Mouse (Mus musculus) limb, embryonic 11.5 days (tissue): ENCODE measurements around the gene Npb. TPM values are rescaled to one million over a fixed set of nuclear protein-coding genes. Genes with fewer than 3 reads are reported as not detected.

Source experiments
- ATAC-seq: fragments of 200-750 bp; cut with Nextera tagmentation; 2 replicates; pipeline ENCODE4 v1.8.0; 2017; ENCODE audit warnings: low read depth; ENCODE audit not compliant: insufficient number of reproducible peaks, low FRiP score, low TSS enrichment
- DNase-seq: peaks from one replicate; pipeline ENCODE4 v3.0.0-alpha.2; 2015; ENCODE audit warnings: low spot score
- H3K27ac ChIP-seq: fragments of 300-500 bp; sonication (generic); replicated peaks from 2 replicates; pipeline ENCODE4 v1.5.1; 2014; ENCODE audit warnings: low read depth, mild to moderate bottlenecking, low read length
- H3K27me3 ChIP-seq: fragments of 300-500 bp; sonication (generic); 2 replicates; pipeline ENCODE4 v1.6.1; 2014; ENCODE audit warnings: mild to moderate bottlenecking, low read length, mixed read lengths; ENCODE audit not compliant: control insufficient read depth, insufficient read depth
- H3K36me3 ChIP-seq: fragments of 300-500 bp; sonication (generic); 2 replicates; pipeline ENCODE4 v1.6.1; 2014; ENCODE audit warnings: mild to moderate bottlenecking, low read length, moderate library complexity, mixed read lengths; ENCODE audit not compliant: control insufficient read depth, insufficient read depth
- H3K4me1 ChIP-seq: fragments of 300-500 bp; sonication (generic); 2 replicates; pipeline ENCODE4 v1.6.1; 2014; ENCODE audit warnings: low read length, mixed read lengths; ENCODE audit not compliant: control insufficient read depth, insufficient read depth
- H3K4me2 ChIP-seq: fragments of 300-500 bp; sonication (generic); 2 replicates; pipeline ENCODE4 v1.6.1; 2014; ENCODE audit warnings: low read depth, mild to moderate bottlenecking, moderate library complexity; ENCODE audit not compliant: severe bottlenecking
- H3K4me3 ChIP-seq: fragments of 300-500 bp; sonication (generic); 2 replicates; pipeline ENCODE4 v1.5.1; 2014; ENCODE audit warnings: low read depth, low read length
- H3K9ac ChIP-seq: fragments of 300-500 bp; sonication (generic); 2 replicates; pipeline ENCODE4 v1.6.1; 2014; ENCODE audit warnings: mild to moderate bottlenecking, low read length
- H3K9me3 ChIP-seq: fragments of 300-500 bp; sonication (generic); 2 replicates; pipeline ENCODE4 v1.6.1; 2016; ENCODE audit warnings: low read length; ENCODE audit not compliant: control insufficient read depth
- WGBS: fragments of 180-500 bp; shearing (Covaris S2); extraction: QIAGEN DNeasy Blood & Tissue Kit; methylation state at CpG from one replicate; pipeline ENCODE4 v1.1.7; 2014; 5-methylcytosine and 5-hydroxymethylcytosine counted together
- polyA plus RNA-seq: library from polyadenylated mRNA; unstranded; fragments of >200 nt; fragmentation: Nextera tagmentation; extraction: Ambion mirVana; gene quantifications from 2 replicates; pipeline ENCODE4 v1.2.1, GENCODE M21; 2014

Npb gene
- polyA plus RNA-seq, 1 experiment from 2014 or later = 1.4 TPM

DNA sequence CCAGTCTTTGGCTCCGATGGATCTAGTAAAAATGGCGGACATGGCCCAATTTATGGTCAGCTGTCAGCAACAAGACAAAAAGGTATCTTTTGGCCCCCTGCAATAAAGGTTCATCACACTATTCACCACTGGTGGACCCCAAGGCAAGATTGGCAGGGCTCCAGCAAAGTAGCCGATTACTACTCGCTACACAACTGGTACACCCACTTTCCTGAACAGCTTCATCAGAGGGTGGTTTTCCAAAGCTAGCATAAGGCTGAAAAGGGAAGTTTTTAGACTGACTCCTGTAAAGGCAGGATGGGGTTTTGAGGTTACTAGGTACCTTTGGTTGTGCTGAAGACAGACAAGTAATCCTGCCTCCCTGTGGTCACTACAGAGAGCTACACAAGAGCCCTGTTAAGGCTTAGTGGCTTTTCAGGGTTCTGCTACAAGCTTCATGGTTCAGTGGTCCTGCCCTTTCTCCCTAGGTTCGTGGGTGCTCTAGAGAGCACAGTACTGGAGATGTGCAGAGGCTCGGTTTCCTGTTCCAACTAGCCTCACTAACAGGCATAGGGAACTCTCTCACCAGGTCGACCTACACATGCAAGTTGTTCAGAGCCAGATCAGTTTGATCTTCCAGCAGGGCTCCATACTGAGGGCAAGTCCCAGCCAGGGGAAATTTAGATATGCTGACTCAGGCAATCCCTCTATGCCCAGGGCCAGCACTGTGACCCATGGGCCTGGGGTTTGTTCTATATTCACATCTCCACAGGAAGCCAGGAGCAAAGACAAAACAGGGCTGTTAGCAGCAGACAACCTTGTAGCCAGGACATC, 30.9 kb upstream of the Npb start:
- Histone ChIP-seq H3K36me3 (peaks cover 26% of the 10 kb centered on the region), H3K27me3 (no peaks in the 10 kb centered on the region), H3K9me3 (no peaks in the 10 kb centered on the region), H3K9ac (no peak overlapping the region), H3K4me2 (no peak overlapping the region), H3K4me3 (no peak overlapping the region), H3K27ac (no peak overlapping the region), H3K4me1 (peaks cover 12% of the 10 kb centered on the region)
- 84% methylated on average over 7 of the region's 7 CpGs for WGBS
- ATAC-seq (no peak), DNase-seq (no peak)

- Histone ChIP-seq H3K9me3 (no peaks in the 10 kb centered on the region), H3K27ac (no peak overlapping the region), H3K4me2 (no peak overlapping the region), H3K36me3 (peaks cover 26% of the 10 kb centered on the region), H3K27me3 (no peaks in the 10 kb centered on the region), H3K4me1 (peaks cover 12% of the 10 kb centered on the region), H3K4me3 (no peak overlapping the region), H3K9ac (no peak overlapping the region)
- DNase-seq = no peak
- WGBS = 81% methylated on average over 10 of the region's 10 CpGs
- no peak for ATAC-seq
Observed at GRCm38 (mm10) chr11:120578024-120578693, 30.1 kb upstream of the Npb start.

DNA sequence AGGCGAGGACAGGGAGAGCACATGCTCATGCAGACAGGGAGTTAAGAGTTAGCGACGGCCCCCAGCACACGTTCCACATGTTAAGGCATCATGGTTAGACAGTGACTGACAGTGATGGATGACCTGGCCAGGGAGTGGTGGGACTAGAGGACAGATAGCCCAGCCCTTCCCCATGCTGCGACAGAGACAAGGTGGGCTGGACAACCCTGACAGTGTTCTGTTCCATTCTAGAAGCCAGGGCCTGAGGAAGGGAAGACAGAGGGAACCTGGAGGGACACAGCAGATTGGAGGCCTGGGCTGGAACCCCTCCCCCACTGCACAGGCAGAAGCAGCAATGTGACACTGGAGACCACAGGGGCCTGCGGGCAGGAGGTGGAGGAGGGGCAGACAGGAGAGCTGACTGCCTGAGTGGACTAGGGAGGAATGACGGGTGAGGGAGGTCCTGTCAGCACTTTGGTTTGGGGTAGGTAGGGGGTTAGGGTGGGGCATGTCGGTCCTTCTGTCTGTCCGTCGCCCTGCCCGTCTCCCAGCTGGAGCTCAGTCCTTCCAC, 29.5 kb upstream of the Npb start:
- 71% methylated on average over 11 of the region's 11 CpGs for WGBS
- H3K27ac ChIP-seq = no peak overlapping the region
- H3K4me3 ChIP-seq = 0 out of 2 replicates have a peak overlapping the region, but pooled peaks have one; percentile 85
- peaks cover 12% of the 10 kb centered on the region for H3K4me1 ChIP-seq
- H3K27me3 ChIP-seq = no peaks in the 10 kb centered on the region
- H3K4me2 ChIP-seq = 0 out of 2 replicates have a peak overlapping the region, but pooled peaks have one; percentile 96
- no peak overlapping the region for H3K9ac ChIP-seq
- no peaks in the 10 kb centered on the region; the same call in 1 of the 2 replicates for H3K9me3 ChIP-seq
- ATAC-seq (no peak), DNase-seq (no peak)
- peaks cover 27% of the 10 kb centered on the region for H3K36me3 ChIP-seq

DNA sequence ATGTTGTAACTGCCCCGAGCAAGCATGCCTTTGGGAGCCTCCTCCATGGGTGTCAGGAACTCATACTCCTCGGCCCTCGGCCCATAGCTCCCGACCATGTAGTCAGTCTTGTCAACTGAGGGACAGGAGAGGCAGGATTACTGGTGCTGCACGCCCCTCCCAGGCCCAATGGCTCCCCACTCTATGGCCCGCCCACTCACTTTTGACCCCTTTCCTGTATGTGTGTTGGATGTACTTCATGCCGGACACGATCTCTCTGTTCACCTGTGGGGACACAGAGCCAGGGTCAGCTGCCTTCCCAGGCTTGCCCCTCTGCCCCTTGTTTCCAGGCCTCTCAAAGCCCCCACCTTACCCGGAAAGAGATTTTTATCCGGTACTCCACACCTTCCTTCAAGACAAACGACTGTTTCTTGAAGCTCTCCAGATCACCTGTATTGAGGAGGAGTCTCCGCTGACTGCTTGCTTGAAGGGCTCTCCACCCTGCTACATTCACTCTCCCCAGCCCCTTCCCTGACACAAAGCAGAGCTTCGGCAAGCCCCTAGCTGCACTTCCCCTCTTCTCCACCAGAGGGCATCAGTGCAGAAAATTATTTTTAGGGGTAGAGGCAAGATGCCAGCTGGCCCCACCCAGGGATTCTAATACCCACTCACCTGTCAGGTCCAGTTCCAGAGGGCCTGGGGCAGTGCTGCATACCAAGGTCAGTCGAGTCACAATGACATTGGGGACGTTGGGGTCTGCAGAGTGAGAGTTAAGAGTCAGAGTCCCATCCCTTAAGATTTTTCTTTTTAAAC, 28.8 kb upstream of the Npb start:
- Histone ChIP-seq H3K9me3 (peaks cover 2% of the 10 kb centered on the region; the same call in 1 of the 2 replicates), H3K4me2 (peak overlapping the region; percentile 96), H3K36me3 (peaks cover 30% of the 10 kb centered on the region), H3K27ac (no peak overlapping the region), H3K4me3 (peak overlapping the region; percentile 85), H3K27me3 (no peaks in the 10 kb centered on the region), H3K9ac (peak overlapping the region; percentile 96; the same call in 1 of the 2 replicates), H3K4me1 (peaks cover 12% of the 10 kb centered on the region)
- WGBS = 64% methylated on average over 15 of the region's 15 CpGs
- ATAC-seq = no peak; the same call in 1 of the 2 replicates
- DNase-seq = peak; percentile 94

DNA sequence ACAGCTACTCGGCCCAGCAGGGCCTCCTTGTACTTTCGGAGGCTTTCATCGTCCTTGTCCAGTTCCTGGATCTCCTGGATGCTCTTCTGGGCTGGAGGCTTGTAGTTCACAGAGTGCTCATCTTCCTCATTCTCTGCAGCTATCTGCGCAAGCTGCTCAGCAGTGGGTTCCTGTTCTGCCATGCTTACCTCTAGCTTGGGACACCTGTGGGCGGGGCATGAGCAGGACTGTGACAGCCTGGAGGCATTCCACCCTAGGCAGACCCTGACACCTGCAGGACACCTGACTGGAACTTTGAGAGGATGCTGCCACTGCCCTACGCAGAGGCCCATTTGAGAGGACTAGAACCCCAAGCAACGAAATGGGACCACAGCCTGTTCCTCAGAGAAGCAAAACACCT, 28.1 kb upstream of the Npb start:
- Histone ChIP-seq H3K36me3 (peaks cover 30% of the 10 kb centered on the region), H3K4me3 (peak overlapping the region; percentile 85), H3K9ac (peak overlapping the region; percentile 96), H3K4me1 (peaks cover 12% of the 10 kb centered on the region), H3K27ac (no peak overlapping the region), H3K9me3 (peaks cover 2% of the 10 kb centered on the region; the same call in 1 of the 2 replicates), H3K4me2 (peak overlapping the region; percentile 96), H3K27me3 (no peaks in the 10 kb centered on the region)
- 67% methylated on average over 7 of the region's 7 CpGs for whole genome bisulfite sequencing
- DNase-seq (no peak), ATAC-seq (no peak)

- Histone ChIP-seq H3K4me3 (peak overlapping the region; percentile 85), H3K27me3 (no peaks in the 10 kb centered on the region), H3K9me3 (peaks cover 2% of the 10 kb centered on the region; the same call in 1 of the 2 replicates), H3K27ac (peak overlapping the region; percentile 78), H3K36me3 (peaks cover 30% of the 10 kb centered on the region), H3K4me2 (peak overlapping the region; percentile 96), H3K4me1 (peaks cover 12% of the 10 kb centered on the region), H3K9ac (peak overlapping the region; percentile 96)
- ATAC-seq (no peak; the same call in 1 of the 2 replicates), DNase-seq (peak; percentile 50)
- WGBS = under 1% methylated on average over 43 of the region's 44 CpGs
Observed at GRCm38 (mm10) chr11:120580871-120581331, 27.4 kb upstream of the Npb start.

DNA sequence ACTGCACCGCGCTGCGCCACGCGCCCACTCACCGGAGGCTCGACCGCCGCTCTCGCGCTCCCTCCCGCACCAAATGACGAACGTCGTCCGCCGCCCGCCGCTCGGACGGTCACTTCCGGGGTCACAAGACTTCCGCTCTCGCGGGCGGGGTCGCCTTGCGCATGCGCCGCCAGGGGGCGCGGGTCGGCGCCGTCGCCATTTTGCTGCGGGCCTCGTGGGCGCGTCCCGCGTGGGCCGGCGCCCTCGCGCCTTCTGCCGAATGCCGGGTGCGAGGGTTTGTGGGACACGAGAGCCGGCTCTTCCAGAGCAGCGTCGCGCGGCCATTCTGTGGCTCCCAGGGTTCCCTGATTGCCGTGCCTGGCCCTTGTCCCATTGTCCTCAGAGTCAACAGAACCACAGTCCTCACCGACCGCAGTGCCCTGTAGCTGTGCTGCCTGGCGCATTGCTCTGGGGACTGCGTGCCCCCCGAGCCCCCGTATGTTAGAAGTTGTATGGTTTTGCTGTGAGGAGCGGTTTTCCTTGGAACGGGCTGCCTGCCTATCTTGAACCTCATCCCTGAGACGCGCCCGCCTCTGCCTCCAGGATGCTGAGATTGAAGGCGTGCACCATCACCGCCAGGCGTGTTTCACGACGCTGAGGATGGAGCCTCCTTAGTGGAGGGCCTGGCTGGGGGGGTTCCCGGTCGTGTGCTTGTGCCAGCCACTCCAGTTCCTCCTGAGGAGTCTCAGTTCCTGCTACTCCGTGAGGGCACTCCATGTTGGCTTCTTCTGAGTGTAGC, 26.6 kb upstream of the Npb start, which contains the start of gene Arhgdia:
Gene Arhgdia, minus strand, starts transcription at position 135 of the 778 bp plus-strand sequence.
- peak within 1 kb of the TSS; percentile 96 for H3K9ac ChIP-seq
- WGBS = 5% methylated on average over 73 of the region's 75 CpGs
- peaks cover 2% of the 10 kb centered on the region; the same call in 1 of the 2 replicates for H3K9me3 ChIP-seq
- H3K27ac ChIP-seq = peak within 1 kb of the TSS; percentile 78
- peak within 1 kb of the TSS; percentile 96 for H3K4me2 ChIP-seq
- H3K27me3 ChIP-seq = no peaks in the 10 kb centered on the region
- DNase-seq (peak; percentile 90), ATAC-seq (no peak; the same call in 1 of the 2 replicates)
- H3K4me3 ChIP-seq = peak within 1 kb of the TSS; percentile 85
- H3K36me3 ChIP-seq = peaks cover 32% of the 10 kb centered on the region
- peaks cover 12% of the 10 kb centered on the region for H3K4me1 ChIP-seq
